Mouse (Mus musculus): Measurements from ENCODE around the gene Cabp1. TPM values are rescaled to one million over a fixed set of nuclear protein-coding genes. Genes with fewer than 3 reads are reported as not detected.
"Not testable (repeated sequence)": the region's sequence is repeated elsewhere in the genome, so short reads cannot be mapped to it uniquely, and the experiment has no call there.

Cabp1 gene
- polyA plus RNA-seq, 1 experiment from 2014 or later, result 2.0 TPM

DNA sequence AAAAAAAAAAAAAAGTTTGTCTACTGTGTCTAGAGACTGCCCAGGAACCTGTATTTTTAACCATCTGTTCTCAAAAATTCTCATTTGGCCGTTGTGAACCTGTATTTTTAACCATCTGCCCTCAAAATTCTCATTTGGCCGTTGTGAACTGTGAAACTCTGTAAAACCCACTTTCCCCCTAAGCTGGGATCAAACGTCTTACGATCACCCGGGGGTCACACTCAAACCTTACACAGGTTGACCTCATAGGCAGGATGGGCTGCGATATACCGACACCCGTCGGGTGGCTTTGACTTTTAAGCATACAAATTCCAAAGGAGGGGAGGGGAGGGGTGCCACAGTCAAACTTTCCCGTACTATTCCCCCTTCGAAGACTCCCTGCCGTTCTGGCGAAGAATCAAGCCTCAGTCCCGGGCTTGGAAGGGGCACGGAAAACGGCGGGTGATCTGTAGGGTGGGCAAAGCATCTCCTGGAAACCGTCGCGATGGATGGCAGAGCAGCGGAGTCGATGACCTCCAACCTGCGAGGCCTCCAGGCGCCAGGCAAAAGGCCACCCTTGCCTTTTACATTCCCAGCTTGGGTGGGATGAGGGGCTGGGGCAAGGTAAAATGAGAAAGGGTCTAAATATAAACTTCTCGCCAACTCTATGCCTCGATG is 37.1 kb downstream of the Cabp1 start:
- H3K27me3 ChIP-seq, result no peaks in the 10 kb centered on the region
- H3K36me3 ChIP-seq, result 0 out of 2 replicates have a peak, but pooled peaks cover 4% of the 10 kb centered on the region
- no peak for ATAC-seq (ENCODE audit: insufficient number of reproducible peaks, insufficient read depth, low FRiP score, low TSS enrichment, low read depth)
- H3K9ac ChIP-seq, result peak overlapping the region; percentile 97
- H3K27ac ChIP-seq, result peak overlapping the region; percentile 89
- peak overlapping the region; percentile 79 for H3K4me2 ChIP-seq
- H3K4me1 ChIP-seq, result peaks cover 50% of the 10 kb centered on the region
- peak overlapping the region; percentile 85 for H3K4me3 ChIP-seq
- under 1% methylated on average over 26 of the region's 26 CpGs for WGBS
- H3K9me3 ChIP-seq, result no peaks in the 10 kb centered on the region

DNA sequence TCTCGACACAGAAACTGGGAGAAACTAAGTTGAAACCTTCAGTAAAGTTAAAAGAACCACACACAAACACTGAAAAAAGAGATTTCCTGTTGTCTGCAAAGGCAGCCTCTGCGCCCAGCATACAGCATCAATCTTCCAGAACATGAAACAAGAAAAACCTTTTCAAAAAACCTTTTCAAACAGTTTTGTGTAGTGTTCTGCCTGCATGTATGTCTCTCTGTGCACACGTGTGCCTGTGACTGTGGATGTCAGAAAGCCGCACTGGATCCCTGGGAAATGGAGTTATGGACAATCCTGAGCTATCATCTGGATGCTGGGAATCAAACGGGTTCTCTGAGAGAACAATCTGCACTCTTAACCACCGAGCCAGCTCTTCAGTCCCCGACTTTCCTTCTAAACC is 37.8 kb downstream of the Cabp1 start:
- Histone ChIP-seq H3K36me3 (0 out of 2 replicates have a peak, but pooled peaks cover 7% of the 10 kb centered on the region), H3K4me2 (peak overlapping the region; percentile 79), H3K27ac (0 out of 2 replicates have a peak overlapping the region, but pooled peaks have one; percentile 14), H3K9me3 (no peaks in the 10 kb centered on the region), H3K9ac (peak overlapping the region; percentile 97), H3K4me1 (peaks cover 53% of the 10 kb centered on the region), H3K27me3 (no peaks in the 10 kb centered on the region), H3K4me3 (peak overlapping the region; percentile 85)
- no peak for ATAC-seq (ENCODE audit: insufficient number of reproducible peaks, insufficient read depth, low FRiP score, low TSS enrichment, low read depth)
- WGBS, result 52% methylated on average over 7 of the region's 7 CpGs

DNA sequence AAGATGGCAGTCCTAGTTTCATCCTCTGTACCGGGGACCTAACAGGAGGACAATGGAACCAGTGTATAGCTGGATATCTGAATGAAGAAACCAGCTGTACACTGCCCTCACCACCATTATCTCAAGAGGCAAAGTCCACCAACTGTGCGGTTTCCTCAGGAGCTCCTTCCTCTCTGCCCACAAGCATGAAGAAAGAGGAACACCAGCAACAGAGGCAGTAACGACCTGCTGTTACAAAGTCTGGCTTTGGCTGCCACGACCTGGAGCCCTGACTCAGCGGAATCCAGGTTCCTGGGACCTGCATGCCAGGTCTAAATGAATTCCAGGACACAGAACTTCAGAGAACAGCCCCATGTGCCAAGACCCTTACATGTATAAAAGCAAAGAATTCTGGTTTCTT is 38.4 kb downstream of the Cabp1 start:
- H3K27ac ChIP-seq, result peak overlapping the region; percentile 14; the same call in 1 of the 2 replicates
- H3K9ac ChIP-seq, result peak overlapping the region; percentile 97
- peaks cover 11% of the 10 kb centered on the region for H3K36me3 ChIP-seq
- peaks cover 54% of the 10 kb centered on the region for H3K4me1 ChIP-seq
- no peak for ATAC-seq (ENCODE audit: insufficient number of reproducible peaks, insufficient read depth, low FRiP score, low TSS enrichment, low read depth)
- no peaks in the 10 kb centered on the region for H3K9me3 ChIP-seq
- WGBS, result 22% methylated on average over 5 of the region's 5 CpGs
- H3K4me2 ChIP-seq, result peak overlapping the region; percentile 79
- H3K27me3 ChIP-seq, result no peaks in the 10 kb centered on the region
- peak overlapping the region; percentile 85 for H3K4me3 ChIP-seq

GRCm38 (mm10) chr5:115155156-115155631 is 39.0 kb downstream of the Cabp1 start:
- Histone ChIP-seq H3K9me3 (no peaks in the 10 kb centered on the region), H3K9ac (peak overlapping the region; percentile 97), H3K36me3 (peaks cover 18% of the 10 kb centered on the region), H3K4me2 (peak overlapping the region; percentile 79), H3K27ac (peak overlapping the region; percentile 14; the same call in 1 of the 2 replicates), H3K27me3 (no peaks in the 10 kb centered on the region), H3K4me3 (peak overlapping the region; percentile 85), H3K4me1 (peaks cover 54% of the 10 kb centered on the region)
- ATAC-seq (ENCODE audit: insufficient number of reproducible peaks, insufficient read depth, low FRiP score, low TSS enrichment, low read depth), result no peak
- 57% methylated on average over 13 of the region's 13 CpGs for WGBS

- H3K36me3 ChIP-seq, result peaks cover 44% of the 10 kb centered on the region
- H3K27me3 ChIP-seq, result no peaks in the 10 kb centered on the region
- ATAC-seq (ENCODE audit: insufficient number of reproducible peaks, insufficient read depth, low FRiP score, low TSS enrichment, low read depth), result 0 out of 2 replicates have a peak, but pooled peaks have one; percentile 45
- peak overlapping the region; percentile 54 for H3K9ac ChIP-seq
- peaks cover 51% of the 10 kb centered on the region for H3K4me1 ChIP-seq
- H3K27ac ChIP-seq, result peak overlapping the region; percentile 86
- H3K9me3 ChIP-seq, result no peaks in the 10 kb centered on the region
- H3K4me3 ChIP-seq, result peak overlapping the region; percentile 12; the same call in 1 of the 2 replicates
- WGBS, result 19% methylated on average over 8 of the region's 8 CpGs
- peak overlapping the region; percentile 79 for H3K4me2 ChIP-seq
Observed at GRCm38 (mm10) chr5:115152132-115152956, 41.8 kb downstream of the Cabp1 start.

DNA sequence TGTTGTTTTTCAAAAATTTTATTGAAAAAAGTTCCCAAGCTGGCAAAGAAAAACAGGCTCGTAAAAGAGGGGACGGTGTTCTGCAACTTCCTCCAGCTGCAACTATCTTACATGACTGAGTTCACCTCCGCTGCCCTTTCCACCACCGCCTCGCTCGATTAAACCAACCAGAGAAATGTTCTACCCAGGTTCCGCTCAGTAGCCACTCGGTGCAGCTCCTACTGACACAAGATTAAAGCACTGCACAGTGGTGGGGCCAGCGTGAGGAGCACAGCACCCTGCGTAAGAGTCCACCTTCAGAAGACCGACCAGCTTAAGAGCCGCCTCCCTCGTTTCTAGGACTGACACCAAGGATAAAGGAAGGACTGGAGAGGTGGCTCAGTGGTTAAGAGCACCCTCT is 42.7 kb downstream of the Cabp1 start:
- Histone ChIP-seq H3K4me1 (peaks cover 49% of the 10 kb centered on the region), H3K27me3 (no peaks in the 10 kb centered on the region), H3K9ac (no peak overlapping the region), H3K27ac (peak overlapping the region; percentile 8), H3K36me3 (peaks cover 53% of the 10 kb centered on the region), H3K4me2 (no peak overlapping the region), H3K4me3 (no peak overlapping the region), H3K9me3 (no peaks in the 10 kb centered on the region)
- 81% methylated on average over 13 of the region's 13 CpGs for WGBS
- no peak for ATAC-seq (ENCODE audit: insufficient number of reproducible peaks, insufficient read depth, low FRiP score, low TSS enrichment, low read depth)

DNA sequence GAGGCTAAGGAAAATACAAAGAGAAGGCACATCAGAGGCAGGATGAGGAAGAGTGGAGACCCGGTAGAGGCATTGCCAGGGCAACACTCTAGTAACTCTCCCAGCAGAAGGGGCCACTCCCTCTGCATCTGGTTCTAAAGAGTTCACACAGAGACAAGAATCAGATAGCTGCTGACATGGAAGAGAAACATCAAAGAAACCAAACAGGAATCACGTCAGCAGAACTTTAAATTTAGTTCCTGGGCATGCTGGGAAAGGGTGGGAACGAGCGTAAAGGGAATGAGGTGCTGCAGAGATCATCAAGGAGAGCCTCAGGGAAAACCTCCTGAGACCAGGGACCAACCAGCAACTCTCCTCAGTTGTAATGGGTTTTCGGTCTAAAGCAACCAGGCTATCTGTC is 43.2 kb downstream of the Cabp1 start:
- H3K27me3 ChIP-seq, result no peaks in the 10 kb centered on the region
- H3K4me3 ChIP-seq, result no peak overlapping the region
- no peak overlapping the region for H3K27ac ChIP-seq
- ATAC-seq (ENCODE audit: insufficient number of reproducible peaks, insufficient read depth, low FRiP score, low TSS enrichment, low read depth), result no peak
- H3K4me1 ChIP-seq, result peaks cover 44% of the 10 kb centered on the region
- H3K9me3 ChIP-seq, result no peaks in the 10 kb centered on the region
- 66% methylated on average over 5 of the region's 5 CpGs for WGBS
- H3K36me3 ChIP-seq, result peaks cover 57% of the 10 kb centered on the region
- no peak overlapping the region for H3K9ac ChIP-seq
- H3K4me2 ChIP-seq, result no peak overlapping the region

DNA sequence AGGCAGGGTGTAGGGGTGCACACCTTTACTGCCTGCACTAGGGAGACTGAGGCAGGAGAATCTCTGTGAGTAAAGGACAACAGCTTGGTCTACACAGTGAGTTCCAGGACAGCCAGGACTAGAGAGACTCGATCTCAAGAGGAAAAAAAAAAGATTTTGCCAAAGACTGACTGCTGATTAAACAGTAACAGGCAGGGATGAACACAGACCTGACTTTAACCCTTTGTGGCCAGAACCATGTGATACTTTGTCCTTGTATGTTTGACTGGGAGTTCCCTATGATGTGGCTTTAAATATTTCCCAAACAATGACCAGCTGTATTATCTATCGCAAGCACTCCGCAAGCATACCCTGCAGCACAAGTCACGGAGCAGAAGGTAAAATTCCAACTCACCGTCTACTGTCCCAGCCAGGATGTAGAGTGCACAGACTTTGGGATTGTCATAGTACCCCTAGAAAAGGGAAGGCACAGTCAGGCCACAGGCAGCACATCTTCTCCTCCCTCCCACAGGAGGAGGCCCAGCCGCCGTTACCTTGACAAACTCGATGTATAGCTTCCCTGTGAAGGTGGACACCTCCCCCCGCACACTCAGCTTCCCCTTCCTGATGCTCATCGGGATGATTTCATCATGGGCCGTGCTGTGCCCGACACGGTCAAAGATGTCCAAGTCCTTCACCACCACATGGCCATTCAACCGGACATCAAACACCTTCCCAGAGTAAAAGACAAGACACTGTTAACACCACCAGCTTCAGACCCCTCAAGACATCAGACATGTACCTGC is 44.3 kb downstream of the Cabp1 start:
- peaks cover 69% of the 10 kb centered on the region for H3K36me3 ChIP-seq

GRCm38 (mm10) chr5:115148872-115149271 is 45.3 kb downstream of the Cabp1 start:
- Histone ChIP-seq H3K36me3 (peaks cover 76% of the 10 kb centered on the region), H3K4me1 (peaks cover 23% of the 10 kb centered on the region)
- H3K9me3 ChIP-seq; H3K27me3 ChIP-seq; H3K27ac ChIP-seq; ATAC-seq (ENCODE audit: insufficient number of reproducible peaks, insufficient read depth, low FRiP score, low TSS enrichment, low read depth); H3K9ac ChIP-seq; H3K4me3 ChIP-seq; H3K4me2 ChIP-seq: not testable (repeated sequence)
- no CpG with 5 or more reads among the region's 1 CpGs for WGBS

More for the DNA sequence above, 44.3 kb downstream of the Cabp1 start:
- no peak overlapping the region for H3K9ac ChIP-seq
- no peak overlapping the region for H3K4me2 ChIP-seq
- no peak overlapping the region for H3K4me3 ChIP-seq
- no peaks in the 10 kb centered on the region for H3K27me3 ChIP-seq
- ATAC-seq (ENCODE audit: insufficient number of reproducible peaks, insufficient read depth, low FRiP score, low TSS enrichment, low read depth), result no peak
- WGBS, result 94% methylated on average over 14 of the region's 14 CpGs
- no peaks in the 10 kb centered on the region for H3K9me3 ChIP-seq
- no peak overlapping the region for H3K27ac ChIP-seq
- peaks cover 33% of the 10 kb centered on the region for H3K4me1 ChIP-seq

- Histone ChIP-seq H3K36me3 (peaks cover 76% of the 10 kb centered on the region), H3K4me1 (peaks cover 18% of the 10 kb centered on the region), H3K4me2 (no peak overlapping the region), H3K27ac (no peak overlapping the region), H3K4me3 (no peak overlapping the region), H3K9me3 (no peaks in the 10 kb centered on the region), H3K9ac (no peak overlapping the region), H3K27me3 (no peaks in the 10 kb centered on the region)
- no peak for ATAC-seq (ENCODE audit: insufficient number of reproducible peaks, insufficient read depth, low FRiP score, low TSS enrichment, low read depth)
- WGBS, result 96% methylated on average over 8 of the region's 8 CpGs
Observed at GRCm38 (mm10) chr5:115148378-115148777, 45.8 kb downstream of the Cabp1 start.

GRCm38 (mm10) chr5:115147388-115147787 is 46.8 kb downstream of the Cabp1 start:
- Histone ChIP-seq H3K36me3 (peaks cover 79% of the 10 kb centered on the region), H3K27me3 (no peaks in the 10 kb centered on the region), H3K4me3 (no peak overlapping the region), H3K9me3 (no peaks in the 10 kb centered on the region), H3K9ac (no peak overlapping the region), H3K4me1 (peaks cover 8% of the 10 kb centered on the region), H3K4me2 (no peak overlapping the region), H3K27ac (no peak overlapping the region)
- 91% methylated on average over 3 of the region's 3 CpGs for WGBS
- ATAC-seq (ENCODE audit: insufficient number of reproducible peaks, insufficient read depth, low FRiP score, low TSS enrichment, low read depth), result no peak

All from embryonic facial prominence, embryonic 13.5 days (tissue).